Mouse (Mus musculus) MEL (cell line): Measurements from ENCODE around the gene Nt5e.

Experiments
- CHD2 ChIP-seq: IDR thresholded peaks from 2 replicates; pipeline ENCODE4 v1.6.1; 2011; ENCODE audit warnings: low read length, improper control_type of control experiment
- CTCF ChIP-seq, 3 experiments: IDR thresholded peaks in 2 of 3; conservative IDR thresholded peaks in 1 of 3; 2 replicates each; pipeline ENCODE4 v1.5.1; 2011 to 2012; ENCODE audit warnings: low read length in 3 of 3, low read depth in 2 of 3, mild to moderate bottlenecking in 2 of 3, improper control_type of control experiment in 1 of 3, inconsistent platforms in 1 of 3, mixed read lengths in 1 of 3, moderate library complexity in 1 of 3; ENCODE audit not compliant: control insufficient read depth in 1 of 3, insufficient read depth in 1 of 3, poor library complexity in 1 of 3, severe bottlenecking in 1 of 3
- E2F4 ChIP-seq: IDR thresholded peaks from 2 replicates; pipeline ENCODE4 v1.6.1; 2011; ENCODE audit warnings: low read depth, low read length, improper control_type of control experiment, borderline replicate concordance
- ELF1 ChIP-seq: IDR thresholded peaks from 2 replicates; pipeline ENCODE4 v1.6.1; 2014; ENCODE audit warnings: low read depth, mild to moderate bottlenecking, inconsistent platforms, low read length, improper control_type of control experiment, moderate library complexity
- EP300 ChIP-seq, 2 experiments: IDR thresholded peaks; 2 replicates each; pipeline ENCODE4 v1.6.1; 2011; ENCODE audit warnings: improper control_type of control experiment in 2 of 2, low read length in 2 of 2, low read depth in 1 of 2, mild to moderate bottlenecking in 1 of 2
- GATA1 ChIP-seq: IDR thresholded peaks from 2 replicates; pipeline ENCODE4 v1.6.1; 2011; ENCODE audit warnings: low read depth, low read length, improper control_type of control experiment
- JUND ChIP-seq: IDR thresholded peaks from 2 replicates; pipeline ENCODE4 v1.6.1; 2011; ENCODE audit warnings: low read depth, mild to moderate bottlenecking, improper control_type of control experiment, low read length
- MXI1 ChIP-seq: IDR thresholded peaks from 2 replicates; pipeline ENCODE4 v1.6.1; 2011; ENCODE audit warnings: mild to moderate bottlenecking, low read depth, low read length, improper control_type of control experiment
- MYC ChIP-seq: IDR thresholded peaks from 2 replicates; pipeline ENCODE4 v1.6.1; 2011; ENCODE audit warnings: low read depth, mild to moderate bottlenecking, low read length, improper control_type of control experiment, moderate library complexity
- POLR2A ChIP-seq, 2 experiments: IDR thresholded peaks; 2 replicates each; pipeline ENCODE4 v1.6.1; 2011 to 2012; ENCODE audit warnings: low read length in 2 of 2, mild to moderate bottlenecking in 2 of 2, control low read depth in 1 of 2, improper control_type of control experiment in 1 of 2, low read depth in 1 of 2, moderate library complexity in 1 of 2; ENCODE audit not compliant: control insufficient read depth in 1 of 2, insufficient read depth in 1 of 2, poor library complexity in 1 of 2
- SMC3 ChIP-seq: IDR thresholded peaks from 2 replicates; pipeline ENCODE4 v1.6.1; 2011; ENCODE audit warnings: low read depth, low read length, improper control_type of control experiment
- TCF12 ChIP-seq: IDR thresholded peaks from 2 replicates; pipeline ENCODE4 v1.6.1; 2014; ENCODE audit warnings: low read depth, mild to moderate bottlenecking, inconsistent platforms, low read length, improper control_type of control experiment, moderate library complexity
- UBTF ChIP-seq: IDR thresholded peaks from 2 replicates; pipeline ENCODE4 v1.6.1; 2012; ENCODE audit warnings: low read depth, mild to moderate bottlenecking, inconsistent platforms, low read length, improper control_type of control experiment, moderate library complexity, borderline replicate concordance; ENCODE audit not compliant: insufficient read depth
- USF1 ChIP-seq: IDR thresholded peaks from 2 replicates; pipeline ENCODE4 v1.6.1; 2014; ENCODE audit warnings: low read depth, mild to moderate bottlenecking, inconsistent platforms, low read length, improper control_type of control experiment, moderate library complexity

DNA sequence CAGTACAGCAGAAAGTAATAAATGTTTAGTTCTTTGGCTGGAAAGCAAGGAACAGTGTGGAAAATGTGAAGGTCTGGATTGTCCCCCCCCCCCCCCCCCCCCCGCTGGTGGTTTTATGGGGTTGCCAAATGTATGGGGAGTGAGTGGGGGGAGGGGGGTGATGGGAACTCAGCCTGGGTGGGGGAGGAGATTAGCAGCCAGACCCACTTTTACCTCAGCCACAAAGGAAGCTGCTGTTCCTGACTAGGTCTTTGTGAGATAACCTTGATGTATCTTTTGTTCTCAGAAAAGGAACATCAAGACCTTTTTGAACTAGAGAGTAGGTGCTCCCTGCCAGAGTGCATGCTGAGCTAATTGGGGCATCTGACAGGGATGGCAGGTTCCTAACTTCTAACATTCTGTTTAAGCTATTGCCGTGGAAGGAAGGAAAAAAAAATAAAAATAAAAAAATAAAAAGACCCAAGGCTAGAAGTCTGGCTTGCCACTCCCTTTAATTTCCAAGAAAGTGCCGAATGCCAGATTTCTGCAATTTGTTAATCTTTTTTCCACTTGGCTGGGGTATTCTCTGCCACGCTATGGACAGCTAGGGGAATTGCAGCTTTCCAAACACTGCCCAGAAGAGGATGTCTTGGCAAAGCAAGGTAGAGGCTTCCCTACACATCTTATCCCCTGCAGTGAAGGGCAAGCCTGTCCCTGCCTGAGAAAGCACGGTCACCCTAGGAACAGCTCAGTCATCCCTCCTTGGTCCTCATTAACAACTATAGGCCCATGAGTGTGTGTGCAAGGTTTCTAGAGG, 35.3 kb downstream of the Nt5e start:
- TF ChIP-seq JUND = no peak
- peak; percentile 44 for TF ChIP-seq GATA1
- TF ChIP-seq POLR2A (IDR thresholded peaks at IDR 0.05; ENCODE audit: control insufficient read depth in 1 of 2, insufficient read depth in 1 of 2, low read depth in 1 of 2, low read length in 2 of 2, poor library complexity in 1 of 2) = no peak
- no peak for TF ChIP-seq CTCF (IDR thresholded peaks at IDR 0.05 in 2 of 3, conservative IDR thresholded peaks at IDR 0.05 in 1 of 3; ENCODE audit: control insufficient read depth in 1 of 3, insufficient read depth in 1 of 3, low read depth in 2 of 3, low read length in 3 of 3, poor library complexity in 1 of 3, severe bottlenecking in 1 of 3)
- TF ChIP-seq USF1 = no peak
- no peak for TF ChIP-seq ELF1
- peak; percentile 54 to 66; a peak in 3 of 4 replicates for TF ChIP-seq EP300 (IDR thresholded peaks at IDR 0.05; ENCODE audit: low read depth in 1 of 2, low read length in 2 of 2)
- peak; percentile 55 for TF ChIP-seq TCF12
- no peak for TF ChIP-seq E2F4
- no peak for TF ChIP-seq UBTF
- no peak for TF ChIP-seq CHD2
- TF ChIP-seq MYC = no peak
- no peak for TF ChIP-seq MXI1
- TF ChIP-seq SMC3 = no peak
